Mouse (Mus musculus): ENCODE data around the gene Txnrd1. TPM values are rescaled to one million over a fixed set of nuclear protein-coding genes. Genes with fewer than 3 reads are reported as not detected.
A peak's percentile ranks its signal among the peaks of the same experiment; 100 is the strongest.

Gene Txnrd1
- total and polyA plus RNA-seq, 2 experiments from 2014 or later: 64.8 to 80.0 TPM

DNA sequence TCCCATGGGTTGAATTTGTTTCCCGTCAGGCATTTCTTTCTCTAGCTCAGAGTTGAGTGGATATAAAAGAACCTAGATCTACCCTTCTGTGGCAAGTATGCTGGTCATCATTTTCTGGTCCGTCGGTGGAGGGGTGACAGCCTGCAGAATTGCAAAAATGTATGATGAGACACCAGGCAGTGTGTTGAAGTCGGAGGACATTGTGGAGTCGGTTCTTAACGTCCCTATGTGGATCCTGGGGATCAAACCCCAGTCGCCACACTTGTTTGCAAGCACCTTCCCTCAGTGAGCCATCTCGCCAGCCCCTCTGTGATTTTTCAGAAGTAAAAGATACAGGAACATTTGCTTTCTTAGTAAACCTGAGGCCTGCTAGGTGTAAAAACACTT is 27.2 kb downstream of the Txnrd1 start:
- peak; percentile 44 for DNase-seq (ENCODE audit: low spot score)
- Histone ChIP-seq H3K9ac (replicated peaks; ENCODE audit: low read length) (peak overlapping the region; percentile 78), H3K4me1 (ENCODE audit: insufficient read depth, low read length) (peaks cover 11% of the 10 kb centered on the region; the same call in 1 of the 2 replicates)

GRCm38 (mm10) chr10:82863106-82863680 is 29.4 kb downstream of the Txnrd1 start:
- DNase-seq (ENCODE audit: low spot score) (peak; percentile 38), ATAC-seq (no peak)
- Histone ChIP-seq H3K27me3 (ENCODE audit: insufficient read depth, low read length) (no peaks in the 10 kb centered on the region), H3K4me1 (ENCODE audit: insufficient read depth, low read length) (peaks cover 11% of the 10 kb centered on the region; the same call in 1 of the 2 replicates), H3K27ac (no peak overlapping the region), H3K9me3 (ENCODE audit: low read length) (no peaks in the 10 kb centered on the region), H3K9ac (replicated peaks; ENCODE audit: low read length) (no peak overlapping the region), H3K4me3 (ENCODE audit: low read length) (no peak overlapping the region), H3K36me3 (ENCODE audit: insufficient read depth, low read length) (0 out of 2 replicates have a peak, but pooled peaks cover 4% of the 10 kb centered on the region), H3K4me2 (ENCODE audit: low read depth, low read length) (no peak overlapping the region)
- 50% methylated on average over 5 of the region's 5 CpGs for whole genome bisulfite sequencing
- TF ChIP-seq CTCF (IDR thresholded peaks at IDR 0.05; ENCODE audit: low read depth): no peak

More for the DNA sequence above, 27.2 kb downstream of the Txnrd1 start:
- Histone ChIP-seq H3K4me2 (ENCODE audit: low read depth, low read length) (peak overlapping the region; percentile 87), H3K36me3 (ENCODE audit: insufficient read depth, low read length) (0 out of 2 replicates have a peak, but pooled peaks cover 4% of the 10 kb centered on the region), H3K4me3 (ENCODE audit: low read length) (peak overlapping the region; percentile 76), H3K27ac (peak overlapping the region; percentile 92), H3K27me3 (ENCODE audit: insufficient read depth, low read length) (no peaks in the 10 kb centered on the region), H3K9me3 (ENCODE audit: low read length) (no peaks in the 10 kb centered on the region)
- TF ChIP-seq CTCF (IDR thresholded peaks at IDR 0.05; ENCODE audit: low read depth): no peak
- 5% methylated on average over 8 of the region's 8 CpGs for WGBS
- ATAC-seq: no peak

DNA sequence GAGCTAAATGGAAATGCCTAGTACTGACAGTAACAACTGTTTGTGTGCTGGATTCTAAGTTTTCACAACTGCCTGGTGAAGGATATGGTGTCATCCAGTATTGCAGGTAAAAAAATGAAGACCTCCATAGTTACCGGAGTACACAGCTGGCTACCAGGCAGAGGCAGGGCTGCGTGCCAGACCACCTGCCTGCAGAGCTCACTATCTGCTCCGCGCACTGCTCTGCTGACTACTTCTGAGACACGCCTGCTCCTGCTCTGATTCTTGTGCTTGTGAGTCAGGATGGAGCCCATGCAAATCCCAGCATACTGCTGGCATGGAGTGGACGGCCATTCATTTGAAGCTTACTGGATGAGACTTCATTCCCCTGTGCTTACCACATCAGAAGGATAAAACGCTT is 30.1 kb downstream of the Txnrd1 start:
- no peak overlapping the region for H3K4me2 ChIP-seq (ENCODE audit: low read depth, low read length)
- 45% methylated on average over 7 of the region's 7 CpGs for WGBS
- H3K27me3 ChIP-seq (ENCODE audit: insufficient read depth, low read length): no peaks in the 10 kb centered on the region
- no peaks in the 10 kb centered on the region for H3K9me3 ChIP-seq (ENCODE audit: low read length)
- 0 out of 2 replicates have a peak, but pooled peaks cover 4% of the 10 kb centered on the region for H3K36me3 ChIP-seq (ENCODE audit: insufficient read depth, low read length)
- ATAC-seq (no peak), DNase-seq (ENCODE audit: low spot score) (peak; percentile 13)
- H3K9ac ChIP-seq (replicated peaks; ENCODE audit: low read length): no peak overlapping the region
- no peak overlapping the region for H3K27ac ChIP-seq
- no peak for TF ChIP-seq CTCF (IDR thresholded peaks at IDR 0.05; ENCODE audit: low read depth)
- peaks cover 11% of the 10 kb centered on the region; the same call in 1 of the 2 replicates for H3K4me1 ChIP-seq (ENCODE audit: insufficient read depth, low read length)
- no peak overlapping the region for H3K4me3 ChIP-seq (ENCODE audit: low read length)

DNA sequence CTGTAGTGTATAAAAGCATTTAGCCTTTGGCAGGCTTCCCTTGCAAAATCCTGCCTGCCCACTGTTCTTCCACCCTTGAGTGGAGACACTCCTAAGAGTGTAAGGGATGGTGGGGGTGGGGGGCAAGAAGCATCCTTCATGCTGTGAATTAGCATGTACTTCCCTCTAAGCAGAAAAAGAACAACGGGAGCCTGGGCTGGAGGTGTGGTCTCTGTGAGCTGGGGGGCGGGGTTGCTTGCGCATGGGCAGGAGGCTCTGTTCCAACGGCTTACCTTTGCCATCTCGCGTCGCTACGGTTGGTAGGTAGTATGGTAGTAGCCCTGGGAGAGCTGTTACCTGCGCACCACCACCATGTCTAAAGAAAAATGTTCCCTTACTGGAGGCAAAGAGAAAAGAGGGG is 32.6 kb downstream of the Txnrd1 start, which contains the start of gene Eid3:
TSS of gene Eid3 (plus strand) at position 271 of the 400 bp plus-strand sequence.
- H3K27ac ChIP-seq: 0 out of 2 replicates have a peak within 1 kb of the TSS, but pooled peaks have one; percentile 32
- no peak within 1 kb of the TSS for H3K9ac ChIP-seq (replicated peaks; ENCODE audit: low read length)
- H3K9me3 ChIP-seq (ENCODE audit: low read length): no peaks in the 10 kb centered on the region
- H3K4me2 ChIP-seq (ENCODE audit: low read depth, low read length): peak within 1 kb of the TSS; percentile 42
- TF ChIP-seq CTCF (IDR thresholded peaks at IDR 0.05; ENCODE audit: low read depth): no peak
- 53% methylated on average over 9 of the region's 9 CpGs for WGBS
- DNase-seq (ENCODE audit: low spot score) (peak; percentile 63), ATAC-seq (peak; percentile 51; the same call in 1 of the 2 replicates)
- H3K4me3 ChIP-seq (ENCODE audit: low read length): 0 out of 2 replicates have a peak within 1 kb of the TSS, but pooled peaks have one; percentile 7
- H3K27me3 ChIP-seq (ENCODE audit: insufficient read depth, low read length): no peaks in the 10 kb centered on the region
- H3K36me3 ChIP-seq (ENCODE audit: insufficient read depth, low read length): 0 out of 2 replicates have a peak, but pooled peaks cover 4% of the 10 kb centered on the region
- H3K4me1 ChIP-seq (ENCODE audit: insufficient read depth, low read length): peaks cover 9% of the 10 kb centered on the region; the same call in 1 of the 2 replicates

DNA sequence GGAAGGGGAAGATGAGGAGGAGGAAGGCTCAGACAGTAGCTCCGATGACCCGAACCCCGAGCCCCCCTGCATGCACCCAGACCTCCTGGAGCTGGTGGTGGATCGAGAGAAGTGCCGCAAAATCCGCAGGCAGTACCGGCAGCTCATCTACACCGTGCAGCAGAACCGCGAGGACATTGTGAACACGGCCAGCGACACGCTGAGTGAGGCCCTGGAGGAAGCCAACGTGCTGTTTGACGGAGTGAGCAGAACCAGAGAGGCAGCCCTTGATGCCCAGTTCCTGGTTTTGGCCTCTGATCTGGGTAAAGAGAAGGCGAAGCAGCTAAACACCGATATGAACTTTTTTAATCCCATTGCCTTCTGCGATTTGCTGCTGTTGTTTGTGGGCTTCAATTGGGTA is 33.1 kb downstream of the Txnrd1 start:
- ATAC-seq (0 out of 2 replicates have a peak, but pooled peaks have one; percentile 15), DNase-seq (ENCODE audit: low spot score) (no peak)
- WGBS: 71% methylated on average over 18 of the region's 18 CpGs
- no peak overlapping the region for H3K9ac ChIP-seq (replicated peaks; ENCODE audit: low read length)
- 0 out of 2 replicates have a peak overlapping the region, but pooled peaks have one; percentile 32 for H3K27ac ChIP-seq
- H3K4me2 ChIP-seq (ENCODE audit: low read depth, low read length): peak overlapping the region; percentile 42
- H3K9me3 ChIP-seq (ENCODE audit: low read length): no peaks in the 10 kb centered on the region
- H3K36me3 ChIP-seq (ENCODE audit: insufficient read depth, low read length): 0 out of 2 replicates have a peak, but pooled peaks cover 4% of the 10 kb centered on the region
- TF ChIP-seq CTCF (IDR thresholded peaks at IDR 0.05; ENCODE audit: low read depth): no peak
- H3K27me3 ChIP-seq (ENCODE audit: insufficient read depth, low read length): no peaks in the 10 kb centered on the region
- H3K4me3 ChIP-seq (ENCODE audit: low read length): 0 out of 2 replicates have a peak overlapping the region, but pooled peaks have one; percentile 7
- H3K4me1 ChIP-seq (ENCODE audit: insufficient read depth, low read length): 0 out of 2 replicates have a peak, but pooled peaks cover 9% of the 10 kb centered on the region

- WGBS: 88% methylated on average over 6 of the region's 6 CpGs
- no peak overlapping the region for H3K4me3 ChIP-seq (ENCODE audit: low read length)
- TF ChIP-seq CTCF (IDR thresholded peaks at IDR 0.05; ENCODE audit: low read depth): no peak
- no peaks in the 10 kb centered on the region for H3K9me3 ChIP-seq (ENCODE audit: low read length)
- H3K27me3 ChIP-seq (ENCODE audit: insufficient read depth, low read length): no peaks in the 10 kb centered on the region
- no peak overlapping the region for H3K9ac ChIP-seq (replicated peaks; ENCODE audit: low read length)
- 0 out of 2 replicates have a peak, but pooled peaks cover 4% of the 10 kb centered on the region for H3K36me3 ChIP-seq (ENCODE audit: insufficient read depth, low read length)
- H3K27ac ChIP-seq: no peak overlapping the region
- no peak for DNase-seq (ENCODE audit: low spot score)
- no peak for ATAC-seq
- 0 out of 2 replicates have a peak, but pooled peaks cover under 1% of the 10 kb centered on the region for H3K4me1 ChIP-seq (ENCODE audit: insufficient read depth, low read length)
- H3K4me2 ChIP-seq (ENCODE audit: low read depth, low read length): no peak overlapping the region
These were observed 34.8 kb downstream of the Txnrd1 start for GRCm38 (mm10) chr10:82868418-82869086.
